Mouse (Mus musculus) bone marrow, adult 2 months (tissue): ENCODE data around the gene Gm1043.

Source experiments
- CTCF ChIP-seq: fragments of 200-500 bp; IDR thresholded peaks from 2 replicates; pipeline ENCODE4 v1.5.1; 2011; ENCODE audit warnings: low read length, control low read depth; ENCODE audit not compliant: control insufficient read depth, insufficient read depth
- POLR2A ChIP-seq: fragments of 200-500 bp; IDR thresholded peaks from 2 replicates; pipeline ENCODE4 v1.6.1; 2011; ENCODE audit warnings: low read depth, mild to moderate bottlenecking, control low read depth, low read length, borderline replicate concordance; ENCODE audit not compliant: control insufficient read depth

GRCm38 (mm10) chr5:37176466-37176865 lies 91.3 kb downstream of the Gm1043 start:
- TF ChIP-seq POLR2A: no peak
- no peak for TF ChIP-seq CTCF
